Mouse (Mus musculus): ENCODE data around the gene Ttc38. TPM values are rescaled to one million over a fixed set of nuclear protein-coding genes. Genes with fewer than 3 reads are reported as not detected.

Ttc38 gene
- polyA plus RNA-seq, 1 experiment from 2014 or later = 3.6 TPM

DNA sequence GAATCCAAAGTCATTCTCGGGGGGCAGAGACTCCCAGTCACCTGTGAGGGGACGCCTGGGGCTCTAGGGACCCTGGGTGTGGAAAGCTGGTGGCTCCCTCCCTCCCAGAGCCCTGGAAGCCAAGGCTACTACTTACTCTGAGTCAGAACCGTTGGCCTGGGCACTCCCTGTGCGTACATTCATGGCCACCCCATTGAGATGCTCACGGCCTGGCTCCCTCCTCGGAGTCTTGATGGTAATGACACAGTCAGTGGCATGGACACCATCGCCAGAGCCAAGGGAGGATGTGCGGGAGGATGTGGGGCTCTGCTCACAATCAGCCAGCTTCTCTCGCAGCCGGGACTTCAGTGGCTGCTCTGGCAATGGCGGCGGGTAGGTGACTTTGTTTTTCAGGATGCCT, 68.7 kb downstream of the Ttc38 start:
- H3K36me3 ChIP-seq = peaks cover 17% of the 10 kb centered on the region
- ATAC-seq (replicated peaks) = no peak
- peak overlapping the region; percentile 42; the same call in 1 of the 2 replicates for H3K27ac ChIP-seq (replicated peaks)
- no peak overlapping the region for H3K4me3 ChIP-seq
- no peak overlapping the region for H3K9ac ChIP-seq (replicated peaks)
- no peak overlapping the region for H3K4me2 ChIP-seq (replicated peaks)
- WGBS = 78% methylated on average over 12 of the region's 12 CpGs
- H3K27me3 ChIP-seq = no peaks in the 10 kb centered on the region
- H3K9me3 ChIP-seq = no peaks in the 10 kb centered on the region
- H3K4me1 ChIP-seq = 0 out of 2 replicates have a peak, but pooled peaks cover 4% of the 10 kb centered on the region

DNA sequence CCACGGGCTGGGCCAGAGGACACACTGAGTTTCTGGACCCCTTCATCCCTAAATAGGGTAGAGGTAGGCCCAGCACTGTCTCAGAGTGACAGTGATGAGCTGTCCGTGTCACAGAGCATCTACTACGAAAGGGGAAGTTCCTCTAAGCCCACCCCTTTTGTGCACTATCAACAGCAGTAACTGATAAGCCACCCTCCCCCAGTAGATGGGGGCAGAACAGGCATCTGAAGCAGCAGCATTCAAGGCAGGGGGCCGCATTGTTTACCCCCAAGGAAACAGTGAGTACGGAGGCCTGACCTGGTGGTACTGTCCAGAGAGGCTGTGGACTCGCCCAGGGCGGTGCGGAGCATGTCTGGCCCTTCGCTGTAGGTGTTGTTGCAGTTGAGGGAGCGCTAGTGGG, 70.4 kb downstream of the Ttc38 start:
- peaks cover 8% of the 10 kb centered on the region for H3K36me3 ChIP-seq
- no peak overlapping the region for H3K27ac ChIP-seq (replicated peaks)
- H3K4me2 ChIP-seq (replicated peaks) = no peak overlapping the region
- no peaks in the 10 kb centered on the region for H3K9me3 ChIP-seq
- ATAC-seq (replicated peaks) = no peak
- 0 out of 2 replicates have a peak, but pooled peaks cover 4% of the 10 kb centered on the region for H3K4me1 ChIP-seq
- no peak overlapping the region for H3K9ac ChIP-seq (replicated peaks)
- 83% methylated on average over 10 of the region's 10 CpGs for whole genome bisulfite sequencing
- H3K27me3 ChIP-seq = no peaks in the 10 kb centered on the region
- no peak overlapping the region for H3K4me3 ChIP-seq

DNA sequence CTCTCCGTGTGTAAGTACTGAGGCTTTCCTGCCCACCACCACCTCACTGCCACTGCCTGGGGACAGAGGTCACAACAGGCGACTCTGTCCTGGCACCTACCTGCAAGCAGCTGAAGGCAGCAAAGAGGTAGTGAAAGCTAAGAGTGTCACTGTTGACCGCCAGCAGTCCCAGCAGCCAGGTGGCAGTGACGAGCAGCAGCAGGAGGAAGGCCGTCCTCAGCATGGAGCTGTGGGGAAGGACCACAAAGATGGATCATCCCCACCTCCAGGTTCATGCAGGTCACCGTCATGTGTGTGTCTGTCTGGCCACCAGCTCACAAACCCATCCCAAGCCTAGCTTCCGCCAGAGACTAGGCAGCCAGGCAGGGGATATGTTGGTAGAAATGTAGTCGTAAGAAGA, 71.7 kb downstream of the Ttc38 start:
- Histone ChIP-seq H3K9ac (replicated peaks) (no peak overlapping the region), H3K27ac (replicated peaks) (no peak overlapping the region), H3K4me1 (0 out of 2 replicates have a peak, but pooled peaks cover 4% of the 10 kb centered on the region), H3K4me3 (no peak overlapping the region), H3K9me3 (no peaks in the 10 kb centered on the region), H3K4me2 (replicated peaks) (no peak overlapping the region), H3K27me3 (no peaks in the 10 kb centered on the region), H3K36me3 (no peaks in the 10 kb centered on the region)
- 79% methylated on average over 8 of the region's 8 CpGs for WGBS
- ATAC-seq (replicated peaks) = no peak

Other genes with a start within 250 kb of the Ttc38 start
- 132 and 133 TPM in 2 replicates for gene Wnt7b, start 249.8 kb upstream of the Ttc38 start, polyA plus RNA-seq (2015; fragmentation: Nextera tagmentation; extraction: Ambion mirVana)
- gene Ppara, start 97.3 kb upstream of the Ttc38 start, polyA plus RNA-seq (2015; fragmentation: Nextera tagmentation; extraction: Ambion mirVana) = 1.4 and 1.5 TPM in 2 replicates
- 22.8 and 24.3 TPM in 2 replicates for gene Cdpf1, start 20.6 kb upstream of the Ttc38 start, polyA plus RNA-seq (2015; fragmentation: Nextera tagmentation; extraction: Ambion mirVana)
- gene Pkdrej, start 10.6 kb upstream of the Ttc38 start, polyA plus RNA-seq (2015; fragmentation: Nextera tagmentation; extraction: Ambion mirVana) = 0.04 and 0.06 TPM in 2 replicates
- gene Gtse1, start 27.4 kb downstream of the Ttc38 start, polyA plus RNA-seq (2015; fragmentation: Nextera tagmentation; extraction: Ambion mirVana) = 14.6 and 15.7 TPM in 2 replicates
- 51.6 and 54.0 TPM in 2 replicates for gene Trmu, start 47.0 kb downstream of the Ttc38 start, polyA plus RNA-seq (2015; fragmentation: Nextera tagmentation; extraction: Ambion mirVana)
- 5.8 and 7.2 TPM in 2 replicates for gene Celsr1, start 201.5 kb downstream of the Ttc38 start, polyA plus RNA-seq (2015; fragmentation: Nextera tagmentation; extraction: Ambion mirVana)
- 48.8 and 52.9 TPM in 2 replicates for gene Gramd4, start 225.4 kb downstream of the Ttc38 start, polyA plus RNA-seq (2015; fragmentation: Nextera tagmentation; extraction: Ambion mirVana)